Mouse (Mus musculus) CD4-positive helper T cell, adult 2 months (primary cell): ENCODE results near the gene Phldb2.

Source experiments
- DNase-seq: peaks from one replicate; pipeline ENCODE4 v3.0.0-alpha.2; 2012; ENCODE audit warnings: low read depth, missing footprints, low spot score

Phldb2 gene

DNA sequence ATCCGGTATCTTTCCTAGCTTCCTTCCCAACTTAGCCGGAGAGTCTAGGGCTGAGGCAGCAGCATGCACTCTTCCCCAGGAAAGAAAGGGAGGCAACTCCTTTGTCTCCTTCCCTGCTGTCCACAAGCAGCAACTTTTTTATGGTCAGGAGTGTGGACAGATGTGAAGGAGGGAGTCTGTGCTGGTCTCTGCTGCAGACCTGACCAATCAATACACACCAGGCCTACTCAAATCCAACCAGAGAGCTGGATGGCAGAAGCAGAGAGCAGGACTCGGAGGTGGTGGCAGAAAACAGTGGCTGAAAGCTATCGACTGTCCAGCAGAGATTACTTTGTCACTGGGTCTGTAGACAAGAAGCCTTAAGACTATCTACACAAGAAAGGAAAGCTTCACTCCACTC, at the start of gene Phldb2:
Phldb2 (minus strand) TSS at position 205 of the 400 bp plus-strand sequence.
- DNase-seq: no peak

DNA sequence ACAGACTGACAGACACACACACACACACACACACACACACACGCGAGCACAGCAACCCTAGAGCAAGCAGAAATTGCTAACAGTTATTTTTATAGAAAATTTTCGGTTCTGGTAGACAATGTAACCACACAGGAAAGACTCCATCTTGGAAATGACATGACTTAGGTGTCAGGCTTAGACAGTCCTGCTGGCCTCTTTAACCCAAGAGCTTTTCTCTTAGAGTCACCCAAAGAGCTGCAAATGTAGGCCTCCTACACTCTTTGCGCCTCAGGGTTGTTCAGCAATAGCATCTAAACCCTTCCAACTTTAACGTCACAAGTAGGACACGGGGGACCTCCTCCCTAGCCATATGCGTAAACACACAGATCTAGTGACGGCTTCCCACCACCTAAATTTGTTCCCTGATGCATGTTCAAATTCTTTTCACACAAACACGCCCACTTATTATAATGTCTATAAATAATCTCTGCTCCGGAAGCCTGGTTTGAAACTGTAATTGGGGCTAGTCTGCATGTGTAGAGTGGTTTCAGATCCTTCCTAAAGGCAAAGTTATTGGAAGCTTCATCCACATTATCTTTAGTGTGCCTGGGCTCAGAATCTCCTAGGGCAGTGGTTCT, 48.3 kb upstream of the Phldb2 start:
- peak; percentile 77 for DNase-seq

DNA sequence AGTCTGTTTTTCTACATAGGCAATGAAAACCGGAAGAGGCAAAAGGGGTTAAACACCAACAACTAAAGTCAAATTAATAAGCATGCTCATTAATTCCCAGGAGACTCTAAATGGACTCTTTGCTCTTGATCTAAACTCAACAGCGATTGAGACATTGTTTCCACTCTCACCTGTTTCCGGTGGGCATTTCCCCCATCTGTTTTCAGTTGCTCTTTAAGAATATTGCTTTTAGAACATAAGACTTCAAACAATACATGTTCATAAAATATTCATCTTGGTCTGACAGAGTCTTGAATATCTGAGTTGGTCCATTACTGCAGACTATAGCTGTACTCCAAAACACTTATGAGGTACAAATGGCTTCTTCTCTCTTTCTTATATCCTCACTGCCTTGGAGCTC, 47.6 kb upstream of the Phldb2 start:
- peak; percentile 29 for DNase-seq

DNA sequence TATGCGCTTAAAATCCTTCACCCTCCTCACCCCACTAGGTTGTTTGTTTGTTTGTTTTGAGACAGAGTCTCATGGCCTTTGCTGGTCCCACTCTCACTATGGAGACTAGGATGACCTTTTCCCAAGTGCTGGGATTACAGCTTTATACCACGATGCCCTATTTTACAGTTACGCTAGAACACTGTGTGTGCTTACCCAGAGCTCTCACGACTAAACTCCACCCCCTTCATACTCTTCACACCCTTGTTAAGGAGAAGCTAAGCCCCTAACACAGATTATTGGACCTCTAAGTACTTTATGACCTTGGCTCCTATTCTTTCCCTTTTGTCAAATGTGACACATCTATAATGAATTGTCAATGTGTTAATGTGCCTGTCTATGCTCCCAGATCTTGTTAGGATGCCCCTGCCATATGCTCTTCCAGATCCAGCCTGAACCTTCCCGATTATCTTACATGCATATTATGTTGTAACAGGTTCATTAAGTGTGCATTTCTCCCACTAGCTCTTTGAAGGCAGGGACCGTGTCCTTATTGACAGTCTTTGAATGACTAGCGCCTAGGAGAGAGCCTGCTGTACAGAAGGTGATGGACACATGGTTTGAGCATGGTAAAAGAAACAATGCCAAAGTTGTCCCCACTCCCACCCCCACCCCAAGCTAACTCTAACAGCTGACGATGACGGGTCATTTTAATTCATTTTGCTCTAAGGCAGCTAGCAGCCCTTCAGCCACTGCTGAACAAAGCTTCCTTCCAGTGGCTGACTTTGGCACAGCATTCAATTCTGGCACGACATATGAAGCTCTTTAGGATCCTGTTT, 46.2 kb upstream of the Phldb2 start:
- no peak for DNase-seq

DNA sequence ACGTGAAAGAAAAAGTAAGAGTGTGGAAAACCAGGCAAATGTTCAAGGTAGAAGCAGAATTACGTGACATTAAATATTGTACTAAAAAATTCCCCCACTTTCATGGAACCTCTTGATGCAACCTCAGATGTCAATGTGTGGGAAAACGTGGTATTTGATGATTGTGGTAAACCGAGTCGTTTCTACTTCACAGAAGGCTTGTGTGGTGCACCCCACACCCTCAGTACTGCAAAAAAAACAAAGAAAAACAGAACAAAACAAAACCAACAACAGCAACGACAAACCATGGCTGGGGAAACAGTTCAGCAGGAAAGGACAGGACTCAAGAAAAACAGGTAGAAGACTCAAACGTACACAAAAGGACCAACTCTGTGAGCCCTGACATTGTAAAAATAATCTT, 44.8 kb upstream of the Phldb2 start:
- DNase-seq: peak; percentile 72

DNA sequence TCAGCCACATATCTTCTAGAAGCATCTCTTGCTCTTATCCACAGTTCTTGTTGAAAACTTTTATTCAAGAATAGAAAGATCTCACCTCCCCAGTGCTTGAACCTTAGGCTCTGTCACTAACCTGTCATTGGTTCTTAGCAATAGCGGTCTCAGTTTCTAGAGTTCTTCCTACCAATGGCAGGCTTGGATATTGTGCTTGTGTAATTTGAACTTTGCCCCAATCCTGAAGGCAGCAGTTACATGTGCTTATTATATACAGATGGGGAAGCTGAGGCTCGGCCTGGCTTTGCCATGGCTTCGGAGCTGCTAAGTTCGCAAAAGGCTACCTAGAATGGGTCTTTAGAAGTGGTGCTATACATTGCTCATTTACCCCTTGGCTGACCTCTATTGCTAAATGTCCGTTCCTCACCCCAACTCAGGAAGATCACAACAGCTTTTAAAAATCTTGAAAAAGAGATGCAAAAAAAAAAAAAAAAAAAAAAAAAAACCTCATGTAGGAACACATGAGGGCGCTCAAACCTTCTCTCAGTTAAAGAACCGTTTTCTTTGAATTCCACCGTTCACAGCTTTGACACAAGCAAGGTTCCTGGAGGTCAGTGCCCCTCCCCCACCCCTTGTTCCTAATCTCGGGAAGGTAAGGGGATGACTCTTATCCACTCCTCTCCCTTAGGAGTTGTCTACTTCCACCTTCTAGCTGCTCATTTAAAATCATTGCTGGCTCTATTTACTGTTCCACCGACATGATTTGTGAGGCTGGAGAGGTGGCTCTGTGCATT, 37.7 kb upstream of the Phldb2 start:
- DNase-seq: peak; percentile 49

DNA sequence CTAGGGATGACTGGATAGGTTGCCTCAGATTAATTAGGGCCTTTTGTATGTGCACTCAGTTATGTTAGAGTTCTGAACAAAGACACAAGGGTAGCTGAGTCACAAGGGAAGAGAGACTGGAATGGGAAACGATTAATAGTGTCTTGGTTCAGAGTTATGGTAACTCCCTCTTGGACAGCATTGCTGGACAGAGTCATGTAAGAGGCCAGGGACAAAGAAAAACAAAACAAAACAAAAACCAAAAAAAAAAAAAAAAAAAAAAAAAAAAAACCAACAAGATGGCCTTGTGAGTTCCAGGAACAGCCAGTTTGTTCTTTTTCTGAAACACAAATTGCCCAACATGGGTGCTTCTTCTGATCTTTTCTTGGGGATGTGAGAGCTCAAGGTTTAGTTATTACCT, 32.8 kb upstream of the Phldb2 start:
- DNase-seq: no peak

DNA sequence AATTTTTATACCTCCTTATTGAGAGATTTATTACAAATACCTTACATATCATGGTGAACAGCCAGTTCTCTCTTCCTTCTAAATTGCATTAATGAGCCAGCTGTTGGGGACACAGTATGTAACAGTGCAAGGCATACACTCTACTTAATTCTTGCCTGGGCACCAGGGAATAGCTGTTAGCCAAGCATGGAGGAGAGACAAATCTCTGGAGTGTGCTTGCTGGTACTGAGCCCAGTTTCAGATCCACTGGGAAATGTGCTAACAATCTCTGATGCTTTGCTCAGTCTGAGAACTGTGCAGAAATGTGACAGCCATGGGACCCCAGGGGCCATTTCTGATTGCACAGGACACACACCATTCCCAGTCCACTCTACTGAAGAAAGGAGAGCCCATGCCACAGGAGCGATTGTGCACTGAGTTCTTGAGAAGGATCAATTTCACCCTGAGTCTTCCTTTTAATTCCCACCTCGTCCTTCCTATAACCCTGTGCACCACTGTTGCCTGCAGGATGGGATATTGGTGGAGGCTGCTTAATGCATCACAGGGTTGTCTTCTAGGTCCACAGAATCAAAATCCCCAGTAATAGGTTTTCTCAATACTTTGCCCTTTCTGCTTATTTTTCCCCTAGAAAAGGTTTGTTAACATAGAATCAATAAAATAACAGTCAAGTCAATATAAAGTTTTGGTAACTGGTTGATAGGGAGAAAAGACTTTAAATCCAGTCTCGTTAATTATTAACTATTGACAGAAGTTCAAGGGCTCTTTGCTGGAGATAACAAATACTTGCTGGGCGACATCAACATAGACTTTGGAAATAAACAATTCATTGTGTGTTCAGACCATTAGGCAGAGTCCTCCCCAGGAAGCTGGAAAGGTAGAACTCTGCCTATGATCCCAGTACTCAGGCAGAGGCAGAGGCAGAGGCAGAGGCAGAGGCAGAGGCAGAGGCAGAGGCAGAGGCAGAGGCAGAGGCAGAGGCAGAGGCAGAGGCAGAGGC, 31.5 kb upstream of the Phldb2 start:
- no peak for DNase-seq

DNA sequence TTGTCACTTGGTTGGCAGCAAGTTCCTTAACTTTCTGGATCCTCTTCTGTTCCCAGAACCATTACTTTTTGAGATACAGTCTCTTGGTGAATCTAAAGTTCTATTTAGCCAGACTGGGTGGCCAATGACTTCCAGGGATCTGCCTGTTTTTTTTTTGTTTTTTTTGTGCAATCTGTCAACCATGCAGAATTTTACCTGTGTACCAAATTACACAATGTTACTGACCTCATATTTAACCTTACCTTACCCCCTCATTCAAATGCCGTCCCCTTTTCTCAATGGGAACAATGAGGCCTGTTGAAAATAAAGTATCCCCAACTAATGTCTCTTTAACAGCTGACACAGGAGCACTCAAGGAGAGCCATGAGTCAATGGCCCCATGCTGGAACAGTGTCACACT, 22.9 kb upstream of the Phldb2 start:
- DNase-seq: no peak

DNA sequence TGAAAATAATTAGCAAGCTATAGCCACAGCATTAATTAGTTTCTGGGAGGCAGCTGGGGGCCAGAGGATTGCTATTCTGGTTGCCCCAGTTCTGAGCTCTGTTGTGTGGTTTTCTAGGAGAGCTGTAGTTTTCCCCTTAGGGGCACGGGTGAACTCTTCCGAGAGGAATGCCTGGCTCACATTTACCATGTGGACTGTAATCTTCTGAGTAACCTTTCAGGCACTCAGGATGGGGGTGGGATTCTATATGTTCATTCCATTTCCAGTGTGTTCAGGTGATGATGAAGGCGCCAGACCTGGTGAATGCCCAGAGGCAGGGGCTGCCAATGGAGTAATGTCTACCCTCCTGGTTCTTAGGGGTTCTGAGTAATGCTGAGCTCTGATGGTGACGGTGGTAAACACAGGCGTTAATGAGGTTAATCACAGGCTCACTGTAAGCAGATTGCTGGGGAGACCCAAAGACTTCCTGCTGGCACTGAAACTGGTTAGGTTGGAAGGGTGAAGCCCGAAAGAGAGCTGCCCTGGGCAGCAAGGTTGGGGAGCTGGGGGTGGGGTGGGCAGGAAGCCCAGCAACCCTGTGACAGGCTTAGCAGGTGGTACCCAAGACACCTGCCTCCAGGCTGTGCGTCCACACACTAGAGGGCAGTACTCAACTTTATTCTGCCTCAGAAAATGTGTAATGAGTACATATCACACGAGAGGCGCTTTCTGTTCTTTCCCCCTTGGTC, 20.7 kb upstream of the Phldb2 start:
- peak; percentile 11 for DNase-seq

DNA sequence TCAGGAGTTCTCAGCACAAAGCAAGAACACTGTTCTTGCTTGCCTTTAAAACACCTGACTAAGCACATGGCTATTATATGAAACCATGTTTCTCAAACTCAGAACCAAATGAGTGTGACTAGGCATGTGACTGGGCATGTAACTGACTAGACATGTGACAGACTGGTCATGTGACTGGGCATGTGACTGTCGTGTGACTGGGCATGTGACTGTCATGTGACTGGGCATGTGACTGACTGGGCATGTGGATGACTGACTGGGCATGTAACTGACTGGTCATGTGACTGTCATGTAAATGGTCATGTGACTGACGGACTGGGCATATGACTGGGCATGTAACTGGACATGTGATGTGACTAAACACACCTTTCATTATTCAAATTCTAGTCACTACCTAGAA, 16.8 kb upstream of the Phldb2 start:
- DNase-seq: peak; percentile 32

DNA sequence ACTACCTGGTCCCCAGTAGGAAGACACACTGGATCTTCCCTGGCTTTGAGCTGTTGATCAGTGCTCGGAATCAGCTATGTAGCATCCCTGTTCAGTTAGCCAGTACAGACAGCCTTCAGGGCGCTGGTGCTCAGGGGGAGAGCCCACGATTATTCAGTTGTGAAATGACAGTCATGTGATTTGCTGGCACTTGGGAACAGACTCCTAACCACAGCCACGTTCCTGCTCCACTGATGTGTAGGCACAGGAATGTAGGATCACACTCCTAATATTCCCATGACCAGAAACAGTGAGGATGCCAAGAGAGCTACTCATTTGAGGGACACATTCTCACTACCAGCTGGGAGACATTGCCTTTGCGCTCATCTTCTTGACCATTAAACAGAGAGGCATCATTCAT, 15.3 kb upstream of the Phldb2 start:
- DNase-seq: no peak

DNA sequence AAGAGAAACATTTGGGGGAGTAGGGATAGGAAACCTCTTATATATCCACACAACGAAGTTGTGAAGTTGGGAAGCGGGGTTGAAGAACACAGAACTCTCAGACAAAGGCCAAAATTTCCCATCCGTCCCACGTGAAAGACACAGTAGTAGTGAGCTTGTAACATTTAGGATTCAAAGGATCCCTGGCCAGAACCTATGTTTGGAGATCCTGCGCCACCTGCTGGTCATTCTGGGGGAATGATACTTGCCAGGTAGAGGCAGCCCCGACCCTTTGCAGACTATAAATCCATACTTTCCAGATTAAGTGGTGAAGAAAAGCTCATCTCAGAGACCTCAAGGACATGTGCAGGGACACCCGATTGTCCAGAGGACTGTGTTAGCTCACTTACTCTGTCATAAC, 14.1 kb upstream of the Phldb2 start:
- peak; percentile 54 for DNase-seq

DNA sequence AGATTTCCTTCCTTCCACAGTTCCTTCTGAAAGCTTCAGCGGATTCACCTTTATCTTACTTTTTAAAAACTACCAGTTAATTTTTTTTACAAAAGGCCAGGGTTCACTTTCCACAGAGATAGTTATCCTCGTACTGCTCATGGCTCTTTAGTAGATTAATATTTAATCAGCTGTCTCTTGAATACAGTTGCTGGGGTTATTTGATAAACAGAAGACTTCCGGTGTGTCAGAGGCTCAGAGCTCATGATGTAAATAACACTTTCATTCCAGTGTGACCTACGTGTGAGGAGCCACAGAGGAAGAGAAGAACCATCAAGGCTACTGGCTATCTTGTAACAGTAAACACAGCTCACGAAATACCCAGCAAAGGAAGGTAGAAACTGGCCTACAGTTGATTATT, 13.2 kb upstream of the Phldb2 start:
- no peak for DNase-seq

DNA sequence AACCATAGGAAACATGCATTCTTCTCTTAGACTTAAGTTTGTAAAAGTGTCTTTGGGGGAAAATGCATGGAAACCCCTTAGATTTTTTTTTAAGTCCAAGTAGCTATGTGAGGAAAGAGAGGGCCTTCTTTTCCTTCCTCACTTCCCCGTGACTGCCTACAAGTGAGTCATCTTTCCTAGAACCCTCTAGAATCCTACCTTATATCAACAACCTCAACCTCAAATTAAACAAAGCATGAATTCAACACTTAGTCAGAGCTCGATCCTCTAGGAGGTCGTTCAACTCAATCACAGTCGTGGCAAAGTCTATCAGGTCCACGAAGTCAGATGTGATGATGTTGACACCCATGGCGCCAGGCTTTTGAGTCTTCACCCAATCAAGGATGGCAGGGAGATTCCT, 11.4 kb upstream of the Phldb2 start:
- DNase-seq: no peak

DNA sequence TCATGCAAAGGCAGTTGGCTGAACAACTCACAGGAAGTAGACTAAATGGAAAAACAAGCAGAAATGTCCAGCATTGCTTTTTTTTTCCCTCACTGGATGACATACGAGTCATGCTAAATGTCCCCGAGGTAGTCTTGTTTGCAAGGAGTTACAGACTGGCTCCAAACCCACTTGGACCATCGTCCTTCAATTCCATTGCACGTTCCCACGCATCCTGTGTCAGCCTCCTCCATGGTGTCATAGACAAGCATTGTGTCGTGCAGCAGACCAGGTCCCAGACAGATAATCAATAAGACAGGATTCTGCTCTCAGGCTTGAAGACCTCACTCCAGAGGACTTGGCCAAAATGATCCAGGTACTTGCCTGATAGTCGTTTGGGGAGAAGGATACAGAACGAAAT, 10.4 kb upstream of the Phldb2 start:
- no peak for DNase-seq

DNA sequence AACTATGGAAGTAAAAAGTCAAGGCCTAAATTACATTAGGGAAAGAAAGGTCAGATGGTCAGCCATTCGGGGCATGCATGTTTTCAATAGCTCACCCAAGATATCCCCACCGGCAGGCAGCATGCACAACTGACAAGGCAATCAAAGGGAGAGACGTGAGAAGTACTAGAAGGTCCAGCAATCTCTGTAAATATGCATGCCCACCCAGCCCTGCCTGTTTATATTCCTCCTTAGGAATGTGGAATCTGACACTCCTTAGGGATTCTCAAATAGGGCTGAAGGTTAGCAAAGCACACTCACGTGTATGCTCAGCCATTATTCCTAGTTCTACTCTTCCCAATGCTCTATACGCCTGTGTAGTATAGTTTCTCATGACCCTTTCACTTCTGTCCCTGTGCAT, 9.7 kb upstream of the Phldb2 start:
- no peak for DNase-seq

DNA sequence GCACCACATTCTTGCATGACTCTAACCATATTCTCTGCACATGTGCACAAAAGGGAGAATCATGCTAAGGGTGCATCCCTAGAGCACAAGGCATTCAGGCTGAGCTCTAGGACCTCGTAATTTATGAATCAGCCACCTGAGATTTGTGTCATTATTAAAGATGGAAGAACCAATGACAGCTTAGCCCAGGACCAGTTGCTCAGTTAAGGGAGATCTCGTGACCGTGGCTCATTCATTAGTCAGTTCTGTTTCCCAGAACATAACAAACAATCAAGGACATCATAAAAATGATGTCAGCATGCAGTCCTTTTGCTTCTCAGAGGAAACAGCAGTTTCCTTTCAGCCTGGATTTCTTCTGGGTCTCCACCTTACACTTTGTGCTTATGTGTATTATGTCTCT, 7.6 kb upstream of the Phldb2 start:
- no peak for DNase-seq

DNA sequence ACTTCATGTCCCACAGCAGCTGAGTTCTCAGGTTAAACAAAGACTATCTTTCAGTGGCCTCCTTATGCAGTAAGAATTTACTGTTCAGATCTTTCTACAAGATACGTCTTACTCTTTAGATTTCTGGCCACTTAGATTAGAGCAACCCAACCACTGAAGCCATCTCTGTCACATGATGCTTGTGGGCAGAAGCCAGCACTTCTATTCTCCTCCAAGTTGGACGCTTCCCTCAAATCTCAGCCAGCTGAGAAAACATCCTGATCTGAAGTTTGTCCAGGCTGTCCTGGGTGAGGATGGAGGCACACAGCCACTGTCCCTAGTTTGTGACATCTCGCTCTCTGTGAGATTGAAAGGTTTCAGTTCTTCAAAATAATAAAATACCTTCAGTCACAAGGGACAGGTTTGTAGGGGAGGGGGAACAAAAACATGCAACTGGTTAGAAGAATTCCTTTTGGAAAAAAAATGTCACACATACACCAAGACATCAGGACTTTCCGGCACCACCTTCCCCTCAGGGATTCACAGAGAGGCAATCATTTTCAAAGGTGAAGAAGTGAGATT, 3.1 kb upstream of the Phldb2 start:
- no peak for DNase-seq

DNA sequence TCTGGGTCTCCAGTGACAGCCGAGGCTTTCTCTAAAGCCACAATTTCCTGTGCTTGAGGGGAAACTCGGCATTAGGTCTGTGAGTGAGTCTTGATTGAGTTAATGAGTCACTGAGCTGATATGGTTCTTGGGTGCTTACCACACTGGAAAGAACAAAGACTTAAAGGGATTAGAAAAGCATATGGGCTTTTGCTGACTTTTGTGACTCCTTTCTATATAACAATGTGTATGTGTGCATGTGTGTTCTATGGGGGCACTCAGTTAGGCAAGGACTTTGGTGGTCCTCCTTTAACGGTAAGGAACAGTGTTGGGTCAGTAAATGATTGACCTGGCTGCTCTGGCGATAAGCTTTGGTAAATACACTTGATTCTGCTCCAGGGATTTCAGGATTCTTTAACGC, 897 bp downstream of the Phldb2 start:
- peak; percentile 24 for DNase-seq
